Mouse (Mus musculus) left cerebral cortex, adult 2 months (tissue): ENCODE data around the gene Ddo. TPM values are rescaled to one million over a fixed set of nuclear protein-coding genes. Genes with fewer than 3 reads are reported as not detected.

Experiments
- DNase-seq, 2 experiments: peaks; one replicate each; pipeline ENCODE4 v3.0.0; 2021 to 2022; ENCODE audit warnings: low spot score in 2 of 2, mixed read lengths in 1 of 2; ENCODE audit errors: extremely low spot score in 1 of 2
- H3K27ac ChIP-seq: fragments of 200-600 bp; 2 replicates; pipeline ENCODE4 v1.8.1; 2022
- H3K4me3 ChIP-seq: fragments of 200-600 bp; 2 replicates; pipeline ENCODE4 v1.8.1; 2022
- CTCF ChIP-seq: fragments of 200-600 bp; IDR thresholded peaks from 2 replicates; pipeline ENCODE4 v1.8.1; 2022; ENCODE audit warnings: antibody characterized with exemption, mild to moderate bottlenecking, moderate library complexity
- intact Hi-C: fragments of 180-260 bp; cut with DNase I; formaldehyde crosslinking; loops from one replicate; pipeline ENCODE4 v1.15.1; 2025
- total RNA-seq, 2 experiments: library from RNA; stranded (reverse); gene quantifications; 2 replicates each; pipeline ENCODE4 v1.2.3; 2021

The Ddo gene
- total RNA-seq, 2 experiments from 2014 or later: 12.9 to 13.5 TPM

- no peak overlapping the region for H3K4me3 ChIP-seq
- intact Hi-C loops: no loop called here
Measured at GRCm38 (mm10) chr10:40666943-40667342, 37.1 kb downstream of the Ddo start.

DNA sequence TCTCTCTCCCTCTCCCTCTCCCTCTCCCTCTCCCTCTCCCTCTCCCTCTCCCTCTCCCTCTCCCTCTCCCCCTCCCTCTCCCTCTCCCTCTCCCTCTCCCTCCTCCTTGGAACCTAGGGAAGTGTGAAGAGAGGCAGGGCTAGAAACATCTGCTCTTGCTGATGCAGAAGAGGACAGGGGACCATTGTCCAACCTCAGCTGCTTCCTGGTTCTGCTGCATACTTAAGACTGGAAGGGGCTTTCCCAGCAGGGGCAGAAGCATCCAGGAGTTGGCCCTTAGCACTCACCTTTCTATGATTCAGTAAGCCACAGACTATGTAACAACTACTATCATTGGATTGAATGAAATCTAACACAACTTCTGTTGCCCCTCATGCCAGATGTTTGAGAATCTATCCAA, 38.8 kb downstream of the Ddo start:
- Histone ChIP-seq H3K27ac (no peak overlapping the region), H3K4me3 (no peak overlapping the region)
- DNase-seq: no peak
- TF ChIP-seq CTCF: no peak
- intact Hi-C loops: no loop called here

More at GRCm38 (mm10) chr10:40666943-40667342, 37.1 kb downstream of the Ddo start:
- no peak for TF ChIP-seq CTCF
- no peak overlapping the region for H3K27ac ChIP-seq
- DNase-seq: no peak

DNA sequence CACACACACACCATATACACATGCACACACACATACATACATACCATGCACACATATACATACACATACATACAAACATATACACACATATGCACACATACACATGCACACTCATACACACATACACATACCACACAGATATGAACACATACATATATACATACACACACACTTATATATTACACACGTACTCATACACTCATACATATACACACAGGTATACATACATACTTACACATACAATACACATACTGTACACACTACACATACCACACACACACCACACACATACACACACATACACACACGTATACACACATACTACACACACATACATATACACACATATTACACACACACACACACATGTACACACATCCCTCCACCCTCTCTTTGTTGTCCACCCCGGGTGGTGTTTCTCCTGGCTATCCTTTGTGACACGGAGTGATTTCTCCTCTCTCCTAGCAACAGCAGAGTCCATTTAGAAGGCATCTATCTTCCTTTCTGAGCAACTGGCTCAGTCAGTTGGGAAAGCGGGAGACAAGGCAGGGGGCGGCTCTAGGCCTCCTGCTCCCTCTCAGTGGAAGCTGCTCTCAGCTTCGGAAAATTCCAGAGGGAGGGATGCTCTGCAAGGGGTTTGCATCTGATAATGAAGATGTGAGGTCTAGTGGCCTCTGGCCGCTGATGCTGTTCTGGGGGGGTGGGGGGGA, 42.9 kb downstream of the Ddo start:
- Histone ChIP-seq H3K4me3 (no peak overlapping the region), H3K27ac (no peak overlapping the region)
- no peak for DNase-seq
- intact Hi-C loops: no loop called here
- no peak for TF ChIP-seq CTCF

DNA sequence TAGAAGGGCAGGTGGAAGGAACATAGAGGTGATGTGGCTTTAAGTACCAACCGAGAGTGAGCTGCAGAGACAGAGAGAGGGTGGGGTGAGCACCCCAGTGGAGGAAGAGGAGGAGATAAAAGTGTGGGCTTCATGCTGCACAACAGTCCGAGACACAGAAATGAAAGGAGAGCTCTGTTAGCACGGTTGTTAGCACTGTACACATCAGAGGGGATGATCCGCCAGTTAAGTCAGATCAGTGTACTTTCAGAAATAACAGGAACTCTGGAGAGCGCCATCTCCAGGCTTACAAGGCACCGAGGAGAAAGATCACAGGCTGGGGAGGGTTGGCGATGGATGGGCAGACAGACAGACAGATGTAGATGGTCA, 43.5 kb downstream of the Ddo start:
- DNase-seq: no peak
- intact Hi-C loops: no loop called here
- Histone ChIP-seq H3K4me3 (no peak overlapping the region), H3K27ac (no peak overlapping the region)
- TF ChIP-seq CTCF: no peak; the same call in 1 of the 2 replicates

DNA sequence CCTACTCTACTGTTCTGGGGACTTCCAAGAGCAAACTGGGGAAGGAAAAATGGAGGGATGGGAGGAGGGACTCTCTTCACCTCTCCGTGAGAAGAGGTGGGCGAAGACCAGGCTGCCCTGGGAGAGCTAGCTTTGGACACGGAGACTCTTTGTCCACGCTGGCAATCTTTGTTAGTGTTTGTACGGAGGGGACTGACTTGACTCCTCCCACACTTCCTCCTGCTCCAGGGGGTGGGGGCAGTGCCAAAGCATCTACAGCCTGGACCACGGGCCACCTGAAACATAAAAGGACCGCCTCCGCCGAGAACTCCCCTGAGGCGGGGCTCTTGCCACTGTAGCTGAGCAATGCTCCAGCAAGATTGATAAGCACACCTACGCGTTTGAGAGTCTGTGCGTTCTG, 44.3 kb downstream of the Ddo start:
- TF ChIP-seq CTCF: no peak
- H3K4me3 ChIP-seq: no peak overlapping the region
- intact Hi-C loops: no loop called here
- DNase-seq: no peak
- no peak overlapping the region for H3K27ac ChIP-seq

GRCm38 (mm10) chr10:40675921-40676320, 46.1 kb downstream of the Ddo start:
- intact Hi-C loops: no loop called here
- Histone ChIP-seq H3K4me3 (no peak overlapping the region), H3K27ac (no peak overlapping the region)
- no peak for DNase-seq
- TF ChIP-seq CTCF: no peak

- H3K4me3 ChIP-seq: no peak overlapping the region
- no peak for DNase-seq
- no peak overlapping the region for H3K27ac ChIP-seq
- intact Hi-C loops: no loop called here
- TF ChIP-seq CTCF: peak; percentile 28; the same call in 1 of the 2 replicates
Measured at GRCm38 (mm10) chr10:40678477-40678876, 48.7 kb downstream of the Ddo start.

GRCm38 (mm10) chr10:40682470-40682869, 52.7 kb downstream of the Ddo start:
- TF ChIP-seq CTCF: no peak
- no peak overlapping the region for H3K4me3 ChIP-seq
- DNase-seq: peak; percentile 55 to 61
- intact Hi-C loops: loop anchor here (1.0 to 5.0 kb wide), 6 partner anchors 31 to 198 kb away; no protein-coding TSS in a partner anchor
- H3K27ac ChIP-seq: peak overlapping the region; percentile 83

DNA sequence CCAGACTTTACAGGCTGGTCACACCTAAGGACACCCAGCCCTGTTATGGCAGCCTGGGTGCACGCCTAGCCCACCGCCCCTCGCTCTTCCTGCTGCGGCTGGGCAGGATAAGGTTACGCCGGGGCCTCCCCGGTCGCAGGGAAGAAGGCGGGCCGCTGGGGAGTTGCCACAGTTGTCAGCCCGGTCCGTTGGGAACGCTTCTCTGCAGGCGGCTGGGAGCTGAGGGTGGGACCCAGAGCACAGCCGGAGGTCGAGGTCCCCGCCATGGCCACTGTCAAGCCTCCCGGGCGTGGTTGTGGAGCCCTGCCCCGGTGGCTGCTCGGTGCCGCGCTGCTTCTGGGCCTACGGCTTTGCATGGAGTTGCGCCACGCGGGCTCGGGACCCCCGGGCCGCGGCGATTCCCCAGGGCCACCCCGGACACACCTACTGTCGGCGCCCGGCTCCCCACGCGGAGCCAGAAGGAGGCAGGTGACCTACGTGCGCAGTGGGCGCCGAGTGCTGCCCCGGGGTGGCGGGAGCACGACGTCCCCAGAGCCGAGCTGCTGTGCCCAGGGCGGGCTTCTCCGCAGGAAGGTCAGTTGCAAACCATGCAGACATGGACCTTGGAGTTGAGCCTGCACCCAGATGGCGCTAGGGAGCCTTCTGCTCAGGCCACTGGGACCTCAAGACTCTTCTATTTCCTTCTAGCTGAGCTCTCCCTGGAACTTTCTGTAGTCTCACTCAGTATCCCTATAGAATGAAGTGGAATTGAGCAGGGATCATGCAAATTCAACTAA, 53.5 kb downstream of the Ddo start, which contains the start of gene Mettl24:
Mettl24 (plus strand) TSS at position 191 of the 776 bp plus-strand sequence.
- intact Hi-C loops: loop anchor here (1.0 to 5.0 kb wide), 5 partner anchors 68 to 201 kb away; no protein-coding TSS in a partner anchor

GRCm38 (mm10) chr10:40683868-40684253, 54.0 kb downstream of the Ddo start:
- peak overlapping the region; percentile 99 for H3K27ac ChIP-seq
- peak in 1 of 2 experiments; percentile 21 for DNase-seq
- intact Hi-C loops: loop anchor here (1.0 to 5.0 kb wide), 5 partner anchors 67 to 200 kb away; no protein-coding TSS in a partner anchor
- peak overlapping the region; percentile 54 for H3K4me3 ChIP-seq
- TF ChIP-seq CTCF: no peak

More for the DNA sequence above, 53.5 kb downstream of the Ddo start, which contains the start of gene Mettl24:
- TF ChIP-seq CTCF: peak; percentile 67
- H3K27ac ChIP-seq: peak within 1 kb of the TSS; percentile 99
- peak within 1 kb of the TSS; percentile 54 for H3K4me3 ChIP-seq
- DNase-seq: peak; percentile 58 to 66

DNA sequence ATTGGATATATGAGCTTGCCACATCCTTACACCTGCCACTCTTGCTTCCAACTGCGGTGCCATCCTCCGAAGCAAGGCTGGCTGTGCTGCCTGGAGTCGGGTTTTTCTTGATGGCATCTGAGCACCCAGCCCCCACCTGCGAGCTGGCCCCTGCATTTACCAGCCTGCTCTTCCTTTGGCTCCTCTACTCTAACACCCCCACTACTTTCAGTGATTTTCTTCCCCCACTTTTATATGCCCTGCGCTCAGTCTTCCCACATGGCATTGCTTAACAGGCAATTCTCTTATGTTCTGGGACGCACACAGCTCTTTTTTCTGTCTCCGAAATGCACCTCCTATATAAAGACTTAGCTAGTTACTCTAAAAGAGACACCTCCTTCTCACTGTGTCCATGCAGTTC, 54.5 kb downstream of the Ddo start:
- TF ChIP-seq CTCF: no peak
- H3K4me3 ChIP-seq: peak overlapping the region; percentile 54
- peak; percentile 31 to 54 for DNase-seq
- H3K27ac ChIP-seq: peak overlapping the region; percentile 99
- intact Hi-C loops: loop anchor here (5.0 kb wide), 1 partner anchor 93 kb away; no protein-coding TSS in a partner anchor

DNA sequence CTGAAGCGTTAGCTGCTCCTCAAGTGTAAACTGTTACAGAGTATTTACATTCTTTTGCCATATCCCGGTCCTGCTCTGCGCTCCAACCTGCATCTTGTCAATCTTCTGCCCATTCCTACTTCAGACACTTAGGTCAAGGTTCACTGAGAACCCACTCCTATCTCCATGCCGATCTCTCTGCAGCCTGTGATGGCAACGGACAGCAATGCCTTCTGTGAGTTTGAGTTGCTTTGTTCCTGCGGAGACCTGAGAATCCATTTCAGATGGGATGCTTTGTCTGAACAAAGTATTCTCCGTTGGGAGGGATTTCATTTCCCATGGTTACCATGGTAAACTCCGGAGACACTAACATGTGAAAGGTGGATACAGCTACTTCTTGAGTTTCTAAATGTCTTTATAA, 55.8 kb downstream of the Ddo start:
- Histone ChIP-seq H3K4me3 (no peak overlapping the region), H3K27ac (peak overlapping the region; percentile 99)
- intact Hi-C loops: loop anchor here (5.0 kb wide), 1 partner anchor 142 kb away; no protein-coding TSS in a partner anchor
- no peak for TF ChIP-seq CTCF
- DNase-seq: no peak
